Mouse (Mus musculus) midbrain, embryonic 11.5 days (tissue): Measurements from ENCODE around the gene Trak1. TPM values are rescaled to one million over a fixed set of nuclear protein-coding genes. Genes with fewer than 3 reads are reported as not detected.

Experiments
- ATAC-seq: fragments of 200-750 bp; cut with Nextera tagmentation; 2 replicates; pipeline ENCODE4 v1.8.0; 2017; ENCODE audit warnings: moderate TSS enrichment, moderate library complexity; ENCODE audit not compliant: low FRiP score
- DNase-seq: peaks from one replicate; pipeline ENCODE4 v3.0.0; 2015; ENCODE audit warnings: low spot score; ENCODE audit errors: missing footprints
- H3K27ac ChIP-seq: fragments of 300-500 bp; sonication (generic); 2 replicates; pipeline ENCODE4 v1.5.1; 2014; ENCODE audit warnings: low read depth, low read length
- H3K27me3 ChIP-seq: fragments of 300-500 bp; sonication (generic); 2 replicates; pipeline ENCODE4 v1.6.1; 2014; ENCODE audit warnings: mild to moderate bottlenecking, low read length, moderate library complexity, mixed read lengths; ENCODE audit not compliant: control insufficient read depth, insufficient read depth
- H3K36me3 ChIP-seq: fragments of 300-500 bp; sonication (generic); 2 replicates; pipeline ENCODE4 v1.6.1; 2014; ENCODE audit warnings: mild to moderate bottlenecking, low read length, moderate library complexity, mixed read lengths; ENCODE audit not compliant: control insufficient read depth, insufficient read depth
- H3K4me1 ChIP-seq: fragments of 300-500 bp; sonication (generic); 2 replicates; pipeline ENCODE4 v1.6.1; 2014; ENCODE audit warnings: low read length; ENCODE audit not compliant: control insufficient read depth, insufficient read depth
- H3K4me2 ChIP-seq: fragments of 300-500 bp; sonication (generic); 2 replicates; pipeline ENCODE4 v1.6.1; 2014; ENCODE audit warnings: mild to moderate bottlenecking, moderate library complexity
- H3K4me3 ChIP-seq: fragments of 300-500 bp; sonication (generic); 2 replicates; pipeline ENCODE4 v1.5.1; 2014; ENCODE audit warnings: low read depth, low read length
- H3K9ac ChIP-seq: fragments of 300-500 bp; sonication (generic); 2 replicates; pipeline ENCODE4 v1.6.1; 2014; ENCODE audit warnings: low read length
- H3K9me3 ChIP-seq: fragments of 300-500 bp; sonication (generic); 2 replicates; pipeline ENCODE4 v1.6.1; 2016; ENCODE audit warnings: low read length; ENCODE audit not compliant: control insufficient read depth
- WGBS: fragments of 180-500 bp; shearing (Covaris S2); extraction: QIAGEN DNeasy Blood & Tissue Kit; methylation state at CpG from one replicate; pipeline ENCODE4 v1.1.7; 2014; 5-methylcytosine and 5-hydroxymethylcytosine counted together
- polyA plus RNA-seq: library from polyadenylated mRNA; unstranded; fragments of >200 nt; fragmentation: Nextera tagmentation; extraction: Ambion mirVana; gene quantifications from 2 replicates; pipeline ENCODE4 v1.2.1, GENCODE M21; 2014

Gene Trak1
- polyA plus RNA-seq, 1 experiment from 2014 or later, result 20.5 TPM

- H3K36me3 ChIP-seq, result no peaks in the 10 kb centered on the region
- DNase-seq, result peak; percentile 95
- peak overlapping the region; percentile 34 for H3K9ac ChIP-seq
- peak overlapping the region; percentile 2; the same call in 1 of the 2 replicates for H3K27ac ChIP-seq
- H3K4me1 ChIP-seq, result peaks cover 6% of the 10 kb centered on the region; the same call in 1 of the 2 replicates
- 20% methylated on average over 29 of the region's 29 CpGs for WGBS
- peaks cover 3% of the 10 kb centered on the region; the same call in 1 of the 2 replicates for H3K9me3 ChIP-seq
- peak; percentile 91 for ATAC-seq
- H3K27me3 ChIP-seq, result no peaks in the 10 kb centered on the region
- H3K4me3 ChIP-seq, result peak overlapping the region; percentile 33
- peak overlapping the region; percentile 40 for H3K4me2 ChIP-seq
Observed at GRCm38 (mm10) chr9:121285341-121286324, 11.7 kb upstream of the Trak1 start.

DNA sequence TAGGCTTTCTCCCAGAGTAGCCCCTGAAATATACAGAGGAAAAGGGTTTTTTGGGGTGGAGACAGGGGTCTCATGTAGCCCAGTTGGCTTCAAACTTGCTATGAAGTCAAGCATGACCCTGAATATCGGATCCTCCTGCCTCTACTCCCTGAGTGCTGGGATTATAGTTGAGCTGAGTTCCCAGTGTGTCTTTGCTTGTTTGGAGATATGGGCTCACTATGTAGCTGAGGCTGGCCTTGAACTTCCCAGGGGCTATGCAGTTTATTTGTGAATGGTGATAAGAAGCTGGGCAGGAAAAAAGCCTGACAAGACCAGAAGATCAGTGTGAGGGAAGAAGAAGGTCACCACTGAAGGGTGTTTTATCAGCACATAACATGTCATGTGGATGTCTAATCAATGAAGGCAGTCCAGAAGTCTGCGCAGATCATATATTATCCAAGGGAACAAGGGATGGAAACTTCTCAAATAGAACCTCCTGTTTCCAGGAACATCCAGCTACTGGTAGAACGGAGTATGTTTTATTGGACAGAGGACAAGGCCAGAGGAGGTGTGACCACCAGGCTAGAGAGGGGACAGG is 10.9 kb upstream of the Trak1 start:
- Histone ChIP-seq H3K4me1 (peaks cover 6% of the 10 kb centered on the region; the same call in 1 of the 2 replicates), H3K36me3 (no peaks in the 10 kb centered on the region), H3K4me3 (peak overlapping the region; percentile 33), H3K4me2 (peak overlapping the region; percentile 40), H3K9ac (peak overlapping the region; percentile 34), H3K27me3 (no peaks in the 10 kb centered on the region), H3K9me3 (peaks cover 3% of the 10 kb centered on the region; the same call in 1 of the 2 replicates), H3K27ac (no peak overlapping the region)
- 75% methylated on average over 3 of the region's 3 CpGs for WGBS
- ATAC-seq (no peak; the same call in 1 of the 2 replicates), DNase-seq (peak; percentile 26)

- ATAC-seq, result no peak
- peaks cover 2% of the 10 kb centered on the region; the same call in 1 of the 2 replicates for H3K4me1 ChIP-seq
- WGBS, result 85% methylated on average over 2 of the region's 2 CpGs
- H3K27ac ChIP-seq, result no peak overlapping the region
- no peak overlapping the region for H3K4me3 ChIP-seq
- H3K9ac ChIP-seq, result no peak overlapping the region
- H3K36me3 ChIP-seq, result no peaks in the 10 kb centered on the region
- H3K4me2 ChIP-seq, result no peak overlapping the region
- no peaks in the 10 kb centered on the region; the same call in 1 of the 2 replicates for H3K27me3 ChIP-seq
- DNase-seq, result peak; percentile 19
- no peaks in the 10 kb centered on the region for H3K9me3 ChIP-seq
Observed at GRCm38 (mm10) chr9:121291275-121291674, 6.0 kb upstream of the Trak1 start.

DNA sequence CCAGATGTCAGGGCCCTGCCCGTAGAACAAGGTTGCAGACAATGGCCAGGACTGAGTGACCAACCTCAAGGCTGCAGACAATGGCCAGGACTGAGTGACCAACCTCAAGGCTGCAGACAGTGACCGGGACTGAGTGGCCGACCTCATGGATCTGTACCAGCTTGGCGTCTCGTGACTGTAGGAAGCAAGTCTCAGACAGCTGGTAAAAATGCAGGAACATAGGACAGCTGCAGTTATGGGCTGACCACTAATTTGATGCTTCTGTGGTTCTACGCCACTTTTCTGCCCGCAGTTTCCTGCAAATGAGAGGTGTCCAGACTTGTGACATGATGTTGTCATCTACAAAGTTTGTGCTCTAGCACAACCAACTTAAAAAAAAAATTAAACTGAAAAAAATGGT is 4.1 kb upstream of the Trak1 start:
- Histone ChIP-seq H3K27ac (no peak overlapping the region), H3K9ac (no peak overlapping the region), H3K4me1 (peaks cover 3% of the 10 kb centered on the region), H3K4me2 (no peak overlapping the region), H3K36me3 (no peaks in the 10 kb centered on the region), H3K27me3 (no peaks in the 10 kb centered on the region; the same call in 1 of the 2 replicates), H3K9me3 (no peaks in the 10 kb centered on the region), H3K4me3 (no peak overlapping the region)
- ATAC-seq, result no peak
- 87% methylated on average over 7 of the region's 7 CpGs for WGBS
- peak; percentile 59 for DNase-seq

GRCm38 (mm10) chr9:121295221-121295620 is 2.1 kb upstream of the Trak1 start:
- 86% methylated on average over 7 of the region's 7 CpGs for WGBS
- no peaks in the 10 kb centered on the region for H3K36me3 ChIP-seq
- H3K27me3 ChIP-seq, result no peaks in the 10 kb centered on the region; the same call in 1 of the 2 replicates
- peaks cover 24% of the 10 kb centered on the region for H3K4me1 ChIP-seq
- H3K4me2 ChIP-seq, result no peak overlapping the region
- no peak overlapping the region for H3K27ac ChIP-seq
- DNase-seq, result peak; percentile 51
- no peak overlapping the region for H3K4me3 ChIP-seq
- ATAC-seq, result no peak
- no peaks in the 10 kb centered on the region for H3K9me3 ChIP-seq
- H3K9ac ChIP-seq, result no peak overlapping the region

GRCm38 (mm10) chr9:121298065-121298398 is 730 bp downstream of the Trak1 start:
- H3K27ac ChIP-seq, result peak overlapping the region; percentile 40

DNA sequence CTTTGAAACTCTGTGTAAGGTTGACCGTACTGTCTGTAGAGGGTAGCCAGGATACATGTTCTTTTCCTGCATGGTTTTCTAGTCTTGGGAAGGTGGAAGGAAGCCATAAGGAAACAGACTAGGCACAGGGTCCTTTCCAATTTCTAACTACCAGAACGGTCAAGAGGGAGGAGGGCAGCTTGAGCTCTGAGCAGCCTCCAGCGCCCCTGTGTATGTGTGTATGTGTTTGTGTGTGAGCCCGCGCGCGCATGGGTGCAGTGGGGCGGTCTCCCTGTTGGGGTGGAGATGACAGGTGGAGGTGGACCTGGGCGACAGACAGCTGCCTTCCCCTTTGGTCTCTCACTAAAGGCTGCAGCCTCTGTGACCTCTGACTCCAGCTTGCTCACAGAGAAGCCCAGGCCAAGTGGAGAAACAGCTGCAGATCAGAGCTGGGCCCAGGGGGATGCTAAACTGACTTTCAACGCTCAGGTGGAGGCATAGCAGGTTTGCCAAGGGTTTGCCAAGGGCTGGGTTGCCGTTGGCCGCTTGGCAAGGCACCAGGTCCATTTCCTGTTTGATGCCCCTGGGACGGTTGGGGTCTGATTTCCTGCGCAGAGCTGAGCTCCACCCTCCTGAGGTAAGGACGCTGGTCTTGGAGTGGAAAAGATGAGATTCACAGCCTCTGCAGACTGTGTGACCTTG is 1.2 kb downstream of the Trak1 start:
- no peaks in the 10 kb centered on the region for H3K36me3 ChIP-seq
- H3K9me3 ChIP-seq, result no peaks in the 10 kb centered on the region
- ATAC-seq, result no peak
- H3K9ac ChIP-seq, result peak overlapping the region; percentile 96
- peaks cover 45% of the 10 kb centered on the region for H3K4me1 ChIP-seq
- peak overlapping the region; percentile 92 for H3K4me3 ChIP-seq
- H3K27me3 ChIP-seq, result no peaks in the 10 kb centered on the region
- peak overlapping the region; percentile 89 for H3K4me2 ChIP-seq
- 34% methylated on average over 15 of the region's 15 CpGs for WGBS
- H3K27ac ChIP-seq, result peak overlapping the region; percentile 27; the same call in 1 of the 2 replicates
- peak; percentile 95 for DNase-seq

More at GRCm38 (mm10) chr9:121298065-121298398, 730 bp downstream of the Trak1 start:
- WGBS, result 2% methylated on average over 7 of the region's 7 CpGs
- Histone ChIP-seq H3K9me3 (no peaks in the 10 kb centered on the region), H3K4me2 (peak overlapping the region; percentile 89), H3K4me3 (peak overlapping the region; percentile 92), H3K9ac (peak overlapping the region; percentile 96), H3K36me3 (no peaks in the 10 kb centered on the region), H3K27me3 (no peaks in the 10 kb centered on the region; the same call in 1 of the 2 replicates), H3K4me1 (peaks cover 39% of the 10 kb centered on the region)
- ATAC-seq, result no peak
- DNase-seq, result no peak

DNA sequence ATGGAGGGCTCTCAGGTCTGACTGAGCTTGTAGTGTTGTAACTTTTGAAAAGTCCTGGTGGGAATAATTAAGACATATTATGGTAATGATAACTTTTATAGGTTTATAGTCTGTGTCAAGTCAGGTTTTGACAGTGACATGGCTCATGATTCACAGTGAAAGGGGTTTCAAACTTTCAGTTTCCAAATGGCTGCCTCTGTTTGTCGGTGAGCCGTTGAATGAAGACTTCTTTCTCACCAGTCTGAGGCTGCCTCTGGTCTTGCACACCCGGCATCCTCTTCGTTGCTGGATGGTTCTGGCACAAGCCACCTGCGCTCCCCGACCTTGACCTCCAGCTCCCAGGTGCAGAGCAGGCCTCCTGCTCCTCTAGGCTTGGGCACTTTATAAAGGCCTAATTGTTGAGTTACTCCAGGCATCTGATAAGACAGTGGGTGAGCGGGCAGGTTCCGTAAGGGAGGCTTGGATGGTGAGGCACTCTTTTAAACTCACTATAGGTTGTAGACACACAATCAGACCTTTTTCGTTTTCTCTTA is 2.0 kb downstream of the Trak1 start:
- WGBS, result 55% methylated on average over 9 of the region's 9 CpGs
- H3K4me3 ChIP-seq, result peak overlapping the region; percentile 92
- no peaks in the 10 kb centered on the region for H3K9me3 ChIP-seq
- H3K36me3 ChIP-seq, result no peaks in the 10 kb centered on the region
- H3K27me3 ChIP-seq, result no peaks in the 10 kb centered on the region
- H3K4me2 ChIP-seq, result peak overlapping the region; percentile 89
- no peak for ATAC-seq
- peaks cover 50% of the 10 kb centered on the region for H3K4me1 ChIP-seq
- H3K27ac ChIP-seq, result peak overlapping the region; percentile 46; the same call in 1 of the 2 replicates
- no peak for DNase-seq
- H3K9ac ChIP-seq, result peak overlapping the region; percentile 4; the same call in 1 of the 2 replicates
